Mouse (Mus musculus) liver, embryonic 12.5 days (tissue): ENCODE measurements around the gene Sult1c2. TPM values are rescaled to one million over a fixed set of nuclear protein-coding genes. Genes with fewer than 3 reads are reported as not detected.
"Not testable (repeated sequence)": the region's sequence is repeated elsewhere in the genome, so short reads cannot be mapped to it uniquely, and the experiment has no call there.

Experiments
- ATAC-seq: fragments of 200-750 bp; cut with Nextera tagmentation; 2 replicates; pipeline ENCODE4 v1.8.0; 2017; ENCODE audit warnings: moderate number of reproducible peaks, mild to moderate bottlenecking, moderate library complexity
- H3K27ac ChIP-seq: fragments of 300-500 bp; sonication (generic); 2 replicates; pipeline ENCODE4 v1.5.1; 2016; ENCODE audit warnings: mild to moderate bottlenecking
- H3K27me3 ChIP-seq: fragments of 300-500 bp; sonication (generic); replicated peaks from 2 replicates; pipeline ENCODE4 v1.6.1; 2016; ENCODE audit warnings: mild to moderate bottlenecking, moderate library complexity
- H3K36me3 ChIP-seq: fragments of 300-500 bp; sonication (generic); 2 replicates; pipeline ENCODE4 v1.6.1; 2016; ENCODE audit warnings: mild to moderate bottlenecking, moderate library complexity
- H3K4me1 ChIP-seq: fragments of 300-500 bp; sonication (generic); 2 replicates; pipeline ENCODE4 v1.6.1; 2016
- H3K4me2 ChIP-seq: fragments of 300-500 bp; sonication (generic); 2 replicates; pipeline ENCODE4 v1.6.1; 2016; ENCODE audit warnings: mild to moderate bottlenecking, moderate library complexity
- H3K4me3 ChIP-seq: fragments of 300-500 bp; sonication (generic); 2 replicates; pipeline ENCODE4 v1.5.1; 2016; ENCODE audit warnings: mild to moderate bottlenecking, moderate library complexity
- H3K9ac ChIP-seq: fragments of 300-500 bp; sonication (generic); 2 replicates; pipeline ENCODE4 v1.6.1; 2016; ENCODE audit warnings: mild to moderate bottlenecking, moderate library complexity
- H3K9me3 ChIP-seq: fragments of 300-500 bp; sonication (generic); replicated peaks from 2 replicates; pipeline ENCODE4 v1.6.1; 2016; ENCODE audit warnings: mild to moderate bottlenecking, moderate library complexity
- WGBS: fragments of 180-500 bp; shearing (Covaris S2); methylation state at CpG from one replicate; pipeline ENCODE4 v1.1.7; 2016; ENCODE audit not compliant: insufficient replicate concordance; 5-methylcytosine and 5-hydroxymethylcytosine counted together
- polyA plus RNA-seq: library from polyadenylated mRNA; unstranded; fragments of >200 nt; fragmentation: Nextera tagmentation; extraction: Ambion mirVana; gene quantifications from 2 replicates; pipeline ENCODE4 v1.2.1, GENCODE M21; 2016

The Sult1c2 gene
- polyA plus RNA-seq = not detected in 2 replicates

- Histone ChIP-seq H3K9ac (no peak within 1 kb of the TSS), H3K4me3 (no peak within 1 kb of the TSS), H3K9me3 (0 out of 2 replicates have a peak, but pooled peaks cover 8% of the 10 kb centered on the region), H3K4me2 (no peak within 1 kb of the TSS), H3K27me3 (no peaks in the 10 kb centered on the region), H3K27ac (no peak within 1 kb of the TSS), H3K4me1 (no peaks in the 10 kb centered on the region), H3K36me3 (no peaks in the 10 kb centered on the region)
- no peak for ATAC-seq
- WGBS = 59% methylated on average over 4 of the region's 4 CpGs
Measured at GRCm38 (mm10) chr17:53846206-53846605, at the start of gene Sult1c2. Sult1c2 (minus strand) TSS chr17:53846339.

GRCm38 (mm10) chr17:53879006-53879675 is 33.0 kb upstream of the Sult1c2 start:
- WGBS = 68% methylated on average over 7 of the region's 7 CpGs
- H3K36me3 ChIP-seq = not testable (repeated sequence)

GRCm38 (mm10) chr17:53874433-53874832 is 28.3 kb upstream of the Sult1c2 start:
- H3K4me3 ChIP-seq = no peak overlapping the region
- H3K4me1 ChIP-seq = no peaks in the 10 kb centered on the region
- ATAC-seq = no peak
- no peaks in the 10 kb centered on the region for H3K36me3 ChIP-seq
- WGBS = 51% methylated on average over 2 of the region's 2 CpGs
- 0 out of 2 replicates have a peak, but pooled peaks cover 4% of the 10 kb centered on the region for H3K9me3 ChIP-seq
- no peaks in the 10 kb centered on the region for H3K27me3 ChIP-seq
- H3K27ac ChIP-seq = no peak overlapping the region
- no peak overlapping the region for H3K4me2 ChIP-seq
- H3K9ac ChIP-seq = no peak overlapping the region

More at GRCm38 (mm10) chr17:53879006-53879675, 33.0 kb upstream of the Sult1c2 start:
- H3K27ac ChIP-seq, H3K4me2 ChIP-seq, H3K9ac ChIP-seq, ATAC-seq, H3K4me3 ChIP-seq, H3K9me3 ChIP-seq, H3K4me1 ChIP-seq, H3K27me3 ChIP-seq: not testable (repeated sequence)

GRCm38 (mm10) chr17:53872192-53872591 is 26.1 kb upstream of the Sult1c2 start:
- Histone ChIP-seq H3K36me3 (no peaks in the 10 kb centered on the region), H3K27me3 (no peaks in the 10 kb centered on the region), H3K27ac (no peak overlapping the region), H3K4me2 (no peak overlapping the region), H3K4me1 (no peaks in the 10 kb centered on the region), H3K4me3 (no peak overlapping the region), H3K9ac (no peak overlapping the region), H3K9me3 (0 out of 2 replicates have a peak, but pooled peaks cover 4% of the 10 kb centered on the region)
- 63% methylated on average over 3 of the region's 3 CpGs for WGBS
- ATAC-seq = no peak

GRCm38 (mm10) chr17:53869931-53870330 is 23.8 kb upstream of the Sult1c2 start:
- Histone ChIP-seq H3K4me3 (no peak overlapping the region), H3K9ac (no peak overlapping the region), H3K36me3 (no peaks in the 10 kb centered on the region), H3K4me1 (no peaks in the 10 kb centered on the region), H3K27me3 (no peaks in the 10 kb centered on the region), H3K9me3 (no peaks in the 10 kb centered on the region), H3K27ac (no peak overlapping the region), H3K4me2 (no peak overlapping the region)
- no peak for ATAC-seq

- ATAC-seq = no peak
- no peak overlapping the region for H3K27ac ChIP-seq
- 70% methylated on average over 6 of the region's 6 CpGs for WGBS
Measured at GRCm38 (mm10) chr17:53865260-53865955, 19.3 kb upstream of the Sult1c2 start.

GRCm38 (mm10) chr17:53860548-53860947 is 14.4 kb upstream of the Sult1c2 start:
- H3K27ac ChIP-seq = no peak overlapping the region
- no peak overlapping the region for H3K4me3 ChIP-seq
- H3K4me2 ChIP-seq = no peak overlapping the region
- no peaks in the 10 kb centered on the region for H3K9me3 ChIP-seq
- no peak overlapping the region for H3K9ac ChIP-seq
- no peaks in the 10 kb centered on the region for H3K27me3 ChIP-seq
- no peaks in the 10 kb centered on the region for H3K4me1 ChIP-seq
- H3K36me3 ChIP-seq = no peaks in the 10 kb centered on the region
- ATAC-seq = no peak

More at GRCm38 (mm10) chr17:53865260-53865955, 19.3 kb upstream of the Sult1c2 start:
- Histone ChIP-seq H3K9me3 (no peaks in the 10 kb centered on the region), H3K4me2 (no peak overlapping the region), H3K4me1 (no peaks in the 10 kb centered on the region), H3K9ac (no peak overlapping the region), H3K27me3 (no peaks in the 10 kb centered on the region), H3K4me3 (no peak overlapping the region), H3K36me3 (no peaks in the 10 kb centered on the region)

- Histone ChIP-seq H3K27ac (no peak overlapping the region), H3K4me1 (no peaks in the 10 kb centered on the region), H3K27me3 (no peaks in the 10 kb centered on the region), H3K36me3 (no peaks in the 10 kb centered on the region), H3K9ac (no peak overlapping the region), H3K9me3 (no peaks in the 10 kb centered on the region), H3K4me2 (no peak overlapping the region), H3K4me3 (no peak overlapping the region)
- 63% methylated on average over 3 of the region's 3 CpGs for WGBS
- ATAC-seq = no peak
Measured at GRCm38 (mm10) chr17:53854992-53855391, 8.9 kb upstream of the Sult1c2 start.

GRCm38 (mm10) chr17:53845796-53846195 is 343 bp downstream of the Sult1c2 start:
- 55% methylated on average over 7 of the region's 7 CpGs for WGBS
- ATAC-seq = no peak

GRCm38 (mm10) chr17:53833366-53833765 is 12.8 kb downstream of the Sult1c2 start:
- H3K27ac ChIP-seq = no peak overlapping the region
- H3K9me3 ChIP-seq = no peaks in the 10 kb centered on the region
- H3K27me3 ChIP-seq = no peaks in the 10 kb centered on the region
- no peak for ATAC-seq
- H3K9ac ChIP-seq = no peak overlapping the region
- 34% methylated on average over 3 of the region's 3 CpGs for WGBS
- H3K4me3 ChIP-seq = no peak overlapping the region
- no peaks in the 10 kb centered on the region for H3K36me3 ChIP-seq
- H3K4me2 ChIP-seq = no peak overlapping the region
- H3K4me1 ChIP-seq = no peaks in the 10 kb centered on the region

More at GRCm38 (mm10) chr17:53845796-53846195, 343 bp downstream of the Sult1c2 start:
- Histone ChIP-seq H3K9ac (no peak overlapping the region), H3K4me1 (no peaks in the 10 kb centered on the region), H3K36me3 (no peaks in the 10 kb centered on the region), H3K9me3 (0 out of 2 replicates have a peak, but pooled peaks cover 8% of the 10 kb centered on the region), H3K4me2 (no peak overlapping the region), H3K4me3 (no peak overlapping the region), H3K27me3 (no peaks in the 10 kb centered on the region), H3K27ac (no peak overlapping the region)

- not testable (repeated sequence) for ATAC-seq
Measured at GRCm38 (mm10) chr17:53803974-53804373, 42.2 kb downstream of the Sult1c2 start.

GRCm38 (mm10) chr17:53783381-53783780 is 62.8 kb downstream of the Sult1c2 start:
- 42% methylated on average over 1 of the region's 1 CpGs for WGBS
- Histone ChIP-seq H3K4me2 (no peak overlapping the region), H3K27ac (no peak overlapping the region), H3K36me3 (no peaks in the 10 kb centered on the region), H3K27me3 (no peaks in the 10 kb centered on the region), H3K4me3 (no peak overlapping the region), H3K9ac (no peak overlapping the region), H3K4me1 (no peaks in the 10 kb centered on the region), H3K9me3 (no peaks in the 10 kb centered on the region)
- ATAC-seq = no peak

More at GRCm38 (mm10) chr17:53803974-53804373, 42.2 kb downstream of the Sult1c2 start:
- H3K9me3 ChIP-seq, H3K27ac ChIP-seq, H3K4me1 ChIP-seq, H3K4me2 ChIP-seq, H3K9ac ChIP-seq, H3K27me3 ChIP-seq, H3K36me3 ChIP-seq, H3K4me3 ChIP-seq: not testable (repeated sequence)
- 57% methylated on average over 16 of the region's 16 CpGs for WGBS
